Mouse (Mus musculus) ZHBTc4 (cell line): ENCODE data around the gene Scaf4.
"Not testable (repeated sequence)": the region's sequence is repeated elsewhere in the genome, so short reads cannot be mapped to it uniquely, and the experiment has no call there.

Experiments
- DNase-seq: peaks from one replicate; pipeline ENCODE4 v3.0.0-alpha.2; 2011; ENCODE audit warnings: low read depth, low spot score

The Scaf4 gene

GRCm38 (mm10) chr16:90291675-90292074 lies 7.4 kb upstream of the Scaf4 start:
- DNase-seq, result no peak

DNA sequence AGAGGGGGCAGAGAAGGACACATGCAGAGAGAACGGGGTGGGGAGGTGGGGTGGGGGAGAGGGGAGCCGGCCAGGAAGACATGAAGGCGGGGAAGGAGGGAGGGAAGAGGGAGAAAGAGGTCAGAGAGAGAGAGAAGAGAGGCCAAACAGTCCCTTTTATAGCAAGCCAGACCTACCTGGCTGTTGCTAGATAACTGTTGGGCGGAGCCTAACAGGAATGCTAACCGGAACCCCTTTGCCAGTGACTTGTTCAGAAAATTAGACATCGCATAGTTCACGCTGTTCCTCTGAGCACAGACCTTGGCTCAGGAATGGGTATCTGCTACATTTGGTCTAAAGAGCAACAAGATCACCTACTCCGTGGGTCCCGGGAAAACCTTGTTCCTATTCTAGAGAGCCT lies 6.7 kb upstream of the Scaf4 start:
- DNase-seq, result peak; percentile 44

GRCm38 (mm10) chr16:90284916-90285315 lies 613 bp upstream of the Scaf4 start:
- DNase-seq, result no peak

GRCm38 (mm10) chr16:90283266-90283904 lies 918 bp downstream of the Scaf4 start:
- peak; percentile 78 for DNase-seq

DNA sequence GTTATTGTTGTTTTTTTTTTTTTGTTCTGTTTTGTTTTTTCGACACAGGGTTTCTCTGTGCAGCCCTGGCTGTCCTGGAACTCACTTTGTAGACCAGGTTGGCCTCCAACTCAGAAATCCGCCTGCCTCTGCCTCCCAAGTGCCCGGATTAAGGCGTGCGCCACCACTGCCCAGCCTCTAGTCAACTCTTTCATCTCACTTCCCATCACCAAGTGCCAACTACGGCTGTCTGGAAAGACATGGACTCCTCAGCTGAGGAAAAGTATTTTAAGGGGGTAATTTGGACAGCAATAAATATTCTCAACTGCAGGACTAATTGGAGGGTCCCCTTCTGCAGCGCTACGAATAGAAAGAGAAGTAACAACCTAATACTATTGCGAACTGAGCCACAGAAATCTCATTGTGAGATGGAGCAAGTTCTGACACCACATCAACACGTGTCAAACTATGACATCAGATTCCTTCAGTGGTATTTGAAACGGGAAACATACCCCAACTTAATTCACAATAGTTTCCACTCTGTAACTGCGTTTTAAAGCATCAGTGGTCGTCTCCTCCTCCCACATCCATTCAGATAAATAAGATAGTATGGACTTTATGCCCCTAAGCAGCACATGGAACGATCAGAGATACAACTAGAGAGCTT lies 1.6 kb downstream of the Scaf4 start:
- DNase-seq, result no peak

DNA sequence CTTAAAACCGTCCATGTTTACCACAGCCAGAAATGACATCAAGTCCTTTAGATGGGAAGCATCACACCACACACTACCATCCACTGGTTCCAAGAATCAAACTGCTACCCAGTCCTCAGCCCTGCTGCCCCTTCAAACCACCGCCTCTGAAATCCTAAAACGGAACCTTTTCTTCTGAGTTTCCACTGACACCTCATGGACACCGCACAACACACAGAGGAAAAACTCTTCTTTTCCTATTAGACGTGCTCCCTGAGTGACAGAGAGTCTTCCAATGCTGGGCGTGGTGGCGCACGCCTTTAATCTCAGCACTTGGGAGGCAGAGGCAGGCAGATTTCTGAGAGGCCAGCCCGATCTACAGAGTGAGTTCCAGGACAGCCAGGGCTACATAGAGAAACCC lies 2.9 kb downstream of the Scaf4 start:
- DNase-seq, result no peak

- no peak for DNase-seq
These were observed 3.3 kb downstream of the Scaf4 start for GRCm38 (mm10) chr16:90280989-90281388.

DNA sequence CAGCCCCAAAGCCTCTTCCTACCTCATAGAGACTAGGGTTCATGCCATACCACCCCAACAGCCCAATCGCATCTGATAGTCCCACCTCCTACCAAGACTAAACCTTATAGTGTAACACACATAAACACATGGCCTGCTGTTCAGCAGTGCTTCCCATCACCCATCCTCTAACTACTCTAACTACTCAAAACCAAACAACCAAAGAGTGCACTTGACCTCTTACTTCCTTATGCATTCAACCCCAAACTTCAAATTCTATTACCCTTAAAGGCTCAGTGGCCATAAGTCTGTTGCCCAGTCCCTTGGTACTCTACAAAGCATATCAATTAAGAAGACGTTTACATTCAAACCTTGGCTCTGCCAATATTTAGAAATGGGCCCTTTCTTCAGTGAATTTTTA lies 3.8 kb downstream of the Scaf4 start:
- DNase-seq, result no peak

DNA sequence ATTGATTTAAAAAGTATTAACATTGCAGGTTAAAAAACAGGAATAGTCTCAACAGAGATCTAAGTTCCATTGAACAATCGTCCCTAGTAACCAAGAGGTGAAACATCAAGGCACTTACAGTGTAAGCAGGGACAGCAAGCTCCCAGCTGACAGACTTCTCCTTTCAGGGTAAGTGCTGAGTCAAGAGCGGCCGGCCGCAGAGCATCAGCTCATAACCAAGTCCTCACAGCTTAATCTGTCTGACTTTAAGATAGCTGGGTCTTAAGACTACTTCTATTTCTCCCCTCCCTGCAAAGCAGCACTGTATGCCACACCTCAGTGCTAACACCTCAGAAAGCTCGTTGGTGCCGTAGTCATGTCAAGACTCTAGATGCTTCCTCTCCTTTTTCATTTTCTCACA lies 5.2 kb downstream of the Scaf4 start:
- no peak for DNase-seq

DNA sequence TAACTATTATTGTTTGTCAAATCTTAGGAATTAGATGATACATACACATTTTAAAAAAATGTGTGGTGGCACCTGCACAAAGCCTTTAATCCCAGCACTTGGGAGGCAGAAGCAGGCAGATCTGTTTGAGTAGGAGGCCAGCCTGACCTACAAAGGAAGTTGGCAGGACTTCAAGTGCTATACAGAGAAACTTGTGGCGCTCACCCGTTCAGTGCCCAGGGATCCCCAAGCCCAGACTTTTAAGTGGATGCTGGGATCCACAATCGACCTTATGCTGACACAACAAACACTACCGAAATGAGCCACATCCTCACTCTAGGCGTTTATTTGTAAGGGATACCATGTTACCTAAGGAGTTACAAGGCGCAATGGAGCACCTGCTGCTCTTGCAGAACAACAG lies 8.8 kb downstream of the Scaf4 start:
- no peak for DNase-seq

GRCm38 (mm10) chr16:90266581-90266980 lies 17.7 kb downstream of the Scaf4 start:
- DNase-seq, result no peak

GRCm38 (mm10) chr16:90265106-90265505 lies 19.2 kb downstream of the Scaf4 start:
- no peak for DNase-seq

GRCm38 (mm10) chr16:90264021-90264420 lies 20.3 kb downstream of the Scaf4 start:
- DNase-seq, result no peak

DNA sequence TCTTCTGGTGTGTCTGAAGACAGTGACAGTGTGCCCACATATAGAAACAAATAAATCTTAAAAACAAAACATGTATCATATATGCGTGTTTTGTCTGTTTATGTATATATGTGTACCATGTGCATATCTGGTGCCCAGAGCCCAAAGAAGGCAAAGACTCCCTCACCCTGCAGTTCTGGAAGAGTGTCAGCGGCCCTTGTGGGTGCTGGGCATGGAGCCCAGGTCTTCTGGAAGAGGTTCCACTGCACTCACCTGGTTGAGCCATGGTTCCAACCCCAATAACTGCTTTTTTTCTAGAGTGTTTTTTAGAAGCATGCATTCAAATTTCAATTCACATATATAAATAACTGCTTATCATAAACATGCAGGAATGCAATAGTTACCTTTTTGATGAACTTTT lies 22.5 kb downstream of the Scaf4 start:
- no peak for DNase-seq

DNA sequence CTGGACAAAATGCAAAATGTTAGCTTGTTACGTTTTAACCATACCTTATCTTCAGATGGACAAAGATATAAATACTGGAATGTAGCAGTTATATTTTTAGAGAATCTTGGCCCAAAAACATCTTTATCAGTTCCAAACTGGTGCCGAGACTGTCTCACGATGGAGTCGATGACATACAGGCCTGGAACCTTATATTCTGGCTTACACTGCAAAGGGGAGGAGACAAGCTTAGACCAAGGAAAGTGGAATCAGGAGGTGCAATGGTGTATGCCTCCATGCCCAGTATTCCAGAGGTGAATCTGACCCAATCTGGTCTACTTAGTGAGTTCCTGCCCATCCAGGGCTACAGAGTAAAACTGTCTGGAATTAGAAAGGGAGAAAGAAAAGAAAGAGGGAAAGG lies 24.2 kb downstream of the Scaf4 start:
- no peak for DNase-seq

GRCm38 (mm10) chr16:90259623-90260022 lies 24.7 kb downstream of the Scaf4 start:
- no peak for DNase-seq

GRCm38 (mm10) chr16:90258950-90259349 lies 25.4 kb downstream of the Scaf4 start:
- no peak for DNase-seq

- DNase-seq, result no peak
These were observed 31.8 kb downstream of the Scaf4 start for GRCm38 (mm10) chr16:90252521-90252920.

DNA sequence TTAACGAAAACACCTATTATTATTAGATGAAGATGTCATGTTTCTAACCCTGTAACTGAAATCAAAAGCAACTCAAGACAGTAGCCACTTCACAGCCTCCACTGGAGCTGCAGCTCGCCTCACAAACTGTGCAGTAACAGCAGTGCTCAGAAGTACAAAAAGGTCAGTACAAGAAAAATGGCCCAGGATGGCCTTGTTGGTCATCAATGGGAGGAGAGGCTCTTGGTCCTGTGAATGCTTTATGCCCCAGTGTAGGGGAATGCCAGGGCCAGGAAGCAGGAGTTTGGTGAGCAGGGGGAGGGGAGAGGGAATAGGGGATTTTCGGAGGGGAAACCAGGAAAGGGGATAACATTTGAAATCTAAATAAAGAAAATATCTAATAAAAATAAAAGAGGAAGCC lies 33.0 kb downstream of the Scaf4 start:
- DNase-seq, result not testable (repeated sequence)

DNA sequence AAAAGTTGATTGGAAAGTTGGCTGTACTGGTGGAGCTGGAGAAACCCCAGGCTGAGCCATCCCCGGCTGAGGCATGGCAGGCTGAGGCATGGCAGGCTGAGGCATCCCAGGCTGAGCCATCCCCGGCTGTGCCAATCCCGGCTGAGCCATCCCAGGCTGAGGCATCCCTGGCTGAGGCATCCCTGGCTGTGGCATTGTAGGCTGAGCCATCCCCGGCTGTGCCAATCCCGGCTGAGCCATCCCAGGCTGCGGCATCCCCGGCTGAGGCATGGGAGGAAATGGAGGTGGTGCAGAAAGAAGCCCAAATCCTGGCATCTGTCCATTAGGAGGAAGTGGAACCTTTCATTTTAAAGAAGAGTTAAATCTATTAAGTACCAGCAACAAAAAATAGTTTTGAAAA lies 34.2 kb downstream of the Scaf4 start:
- DNase-seq, result no peak

DNA sequence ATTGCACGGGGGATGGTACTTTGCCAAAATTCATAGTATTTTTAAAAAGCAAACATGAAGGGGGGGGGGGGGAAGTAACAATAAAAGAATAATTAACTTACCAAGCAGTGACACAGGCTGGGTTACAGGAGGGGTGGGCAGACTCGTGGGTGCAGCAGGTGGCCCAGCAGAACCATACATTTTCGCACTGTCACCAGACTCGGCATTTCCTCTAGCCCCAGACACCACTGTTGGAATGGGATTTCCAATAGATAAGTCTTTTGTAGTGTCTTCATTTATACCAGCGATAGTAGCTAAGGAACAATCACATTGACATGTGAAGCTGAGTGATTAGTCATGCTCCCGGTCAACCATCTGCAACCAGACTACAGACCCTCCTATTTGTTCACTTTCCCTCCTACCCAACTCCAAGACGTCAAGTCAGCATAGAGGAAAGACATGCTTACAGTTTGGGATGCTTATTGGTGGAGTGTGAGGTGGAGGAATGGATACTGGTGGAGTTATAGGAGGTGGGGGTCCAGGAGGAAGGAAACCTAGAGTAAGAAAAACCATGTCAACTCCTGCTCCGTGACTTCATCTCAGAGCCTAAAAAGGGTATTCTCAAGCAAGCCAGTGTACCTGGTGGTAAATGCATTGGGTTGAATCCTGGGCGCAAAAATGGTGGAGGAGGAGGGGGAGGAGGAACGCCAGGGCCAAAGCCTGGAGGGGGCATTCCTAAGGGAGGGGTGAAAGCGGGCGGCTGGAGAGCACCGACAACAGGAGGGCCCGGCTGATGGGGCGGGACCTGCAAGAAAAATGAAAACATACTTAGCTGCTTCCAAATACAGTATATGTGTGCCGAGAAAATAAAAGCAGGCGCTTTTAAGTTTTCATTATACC lies 41.6 kb downstream of the Scaf4 start:
- DNase-seq, result no peak

GRCm38 (mm10) chr16:90241875-90242274 lies 42.4 kb downstream of the Scaf4 start:
- no peak for DNase-seq
